Mouse (Mus musculus): ENCODE results near the gene A130010J15Rik. TPM values are rescaled to one million over a fixed set of nuclear protein-coding genes. Genes with fewer than 3 reads are reported as not detected.

Gene A130010J15Rik
- total and polyA plus RNA-seq, 2 experiments from 2014 or later, result 11.3 to 17.7 TPM

GRCm38 (mm10) chr1:193129786-193130455 is 37.9 kb upstream of the A130010J15Rik start, which contains the start of gene Diexf:
Diexf (minus strand) TSS chr1:193130272.
- H3K4me1 ChIP-seq (ENCODE audit: control insufficient read depth, insufficient read depth), result no peaks in the 10 kb centered on the region; the same call in 1 of the 2 replicates
- peak; percentile 95 for ATAC-seq (ENCODE audit: insufficient read depth, low read depth)
- TF ChIP-seq CTCF (IDR thresholded peaks at IDR 0.05; ENCODE audit: low read depth) (peak; percentile 99), EP300 (IDR thresholded peaks at IDR 0.05; ENCODE audit: low read depth) (no peak)
- peak within 1 kb of the TSS; percentile 82 for H3K4me2 ChIP-seq (ENCODE audit: low read depth, low read length)
- H3K4me3 ChIP-seq (ENCODE audit: low read depth, low read length), result peak within 1 kb of the TSS; percentile 87
- peak within 1 kb of the TSS; percentile 76 for H3K9ac ChIP-seq (replicated peaks; ENCODE audit: low read depth, low read length)
- under 1% methylated on average over 61 of the region's 61 CpGs for WGBS
- no peak within 1 kb of the TSS for H3K27ac ChIP-seq (ENCODE audit: low read depth)
- H3K9me3 ChIP-seq (replicated peaks; ENCODE audit: control insufficient read depth, low read length), result no peaks in the 10 kb centered on the region
- no peaks in the 10 kb centered on the region for H3K27me3 ChIP-seq (ENCODE audit: control insufficient read depth, insufficient read depth, low read length)
- H3K36me3 ChIP-seq (replicated peaks; ENCODE audit: control insufficient read depth, insufficient read depth, low read length), result peaks cover 20% of the 10 kb centered on the region
- peak; percentile 99 for DNase-seq (ENCODE audit: low spot score)

- ATAC-seq (ENCODE audit: insufficient read depth, low read depth) (no peak), DNase-seq (ENCODE audit: low spot score) (no peak)
- peak overlapping the region; percentile 87 for H3K4me3 ChIP-seq (ENCODE audit: low read depth, low read length)
These were observed 37.4 kb upstream of the A130010J15Rik start for GRCm38 (mm10) chr1:193130456-193130825.

GRCm38 (mm10) chr1:193130839-193131238 is 37.0 kb upstream of the A130010J15Rik start:
- H3K9me3 ChIP-seq (replicated peaks; ENCODE audit: control insufficient read depth, low read length), result no peaks in the 10 kb centered on the region
- no peak overlapping the region for H3K9ac ChIP-seq (replicated peaks; ENCODE audit: low read depth, low read length)
- 80% methylated on average over 8 of the region's 8 CpGs for WGBS
- no peak overlapping the region for H3K4me3 ChIP-seq (ENCODE audit: low read depth, low read length)
- ATAC-seq (ENCODE audit: insufficient read depth, low read depth), result no peak
- H3K4me2 ChIP-seq (ENCODE audit: low read depth, low read length), result peak overlapping the region; percentile 82; the same call in 1 of the 2 replicates
- no peak for DNase-seq (ENCODE audit: low spot score)
- H3K36me3 ChIP-seq (replicated peaks; ENCODE audit: control insufficient read depth, insufficient read depth, low read length), result peaks cover 20% of the 10 kb centered on the region
- H3K27ac ChIP-seq (ENCODE audit: low read depth), result no peak overlapping the region
- H3K27me3 ChIP-seq (ENCODE audit: control insufficient read depth, insufficient read depth, low read length), result no peaks in the 10 kb centered on the region
- H3K4me1 ChIP-seq (ENCODE audit: control insufficient read depth, insufficient read depth), result no peaks in the 10 kb centered on the region; the same call in 1 of the 2 replicates
- no peak for TF ChIP-seq CTCF (IDR thresholded peaks at IDR 0.05; ENCODE audit: low read depth)

More at GRCm38 (mm10) chr1:193130456-193130825, 37.4 kb upstream of the A130010J15Rik start:
- peak overlapping the region; percentile 82 for H3K4me2 ChIP-seq (ENCODE audit: low read depth, low read length)
- H3K36me3 ChIP-seq (replicated peaks; ENCODE audit: control insufficient read depth, insufficient read depth, low read length), result peaks cover 20% of the 10 kb centered on the region
- H3K9ac ChIP-seq (replicated peaks; ENCODE audit: low read depth, low read length), result no peak overlapping the region
- H3K9me3 ChIP-seq (replicated peaks; ENCODE audit: control insufficient read depth, low read length), result no peaks in the 10 kb centered on the region
- no peaks in the 10 kb centered on the region; the same call in 1 of the 2 replicates for H3K4me1 ChIP-seq (ENCODE audit: control insufficient read depth, insufficient read depth)
- H3K27ac ChIP-seq (ENCODE audit: low read depth), result no peak overlapping the region
- H3K27me3 ChIP-seq (ENCODE audit: control insufficient read depth, insufficient read depth, low read length), result no peaks in the 10 kb centered on the region
- 23% methylated on average over 11 of the region's 11 CpGs for WGBS
- TF ChIP-seq EP300 (IDR thresholded peaks at IDR 0.05; ENCODE audit: low read depth), result no peak
- no peak for TF ChIP-seq CTCF (IDR thresholded peaks at IDR 0.05; ENCODE audit: low read depth)

- Histone ChIP-seq H3K9ac (replicated peaks; ENCODE audit: low read depth, low read length) (no peak overlapping the region), H3K4me3 (ENCODE audit: low read depth, low read length) (no peak overlapping the region), H3K27ac (ENCODE audit: low read depth) (no peak overlapping the region; the same call in 1 of the 2 replicates), H3K4me2 (ENCODE audit: low read depth, low read length) (no peak overlapping the region), H3K9me3 (replicated peaks; ENCODE audit: control insufficient read depth, low read length) (no peaks in the 10 kb centered on the region), H3K27me3 (ENCODE audit: control insufficient read depth, insufficient read depth, low read length) (no peaks in the 10 kb centered on the region), H3K36me3 (replicated peaks; ENCODE audit: control insufficient read depth, insufficient read depth, low read length) (peaks cover 17% of the 10 kb centered on the region), H3K4me1 (ENCODE audit: control insufficient read depth, insufficient read depth) (no peaks in the 10 kb centered on the region; the same call in 1 of the 2 replicates)
- 71% methylated on average over 6 of the region's 6 CpGs for WGBS
- no peak for ATAC-seq (ENCODE audit: insufficient read depth, low read depth)
- no peak for TF ChIP-seq CTCF (IDR thresholded peaks at IDR 0.05; ENCODE audit: low read depth)
- TF ChIP-seq EP300 (IDR thresholded peaks at IDR 0.05; ENCODE audit: low read depth), result no peak
- DNase-seq (ENCODE audit: low spot score), result no peak
These were observed 36.4 kb upstream of the A130010J15Rik start for GRCm38 (mm10) chr1:193131311-193131948.

- no peak overlapping the region for H3K4me3 ChIP-seq (ENCODE audit: low read depth, low read length)
These were observed 35.5 kb upstream of the A130010J15Rik start for GRCm38 (mm10) chr1:193132385-193132784.

More at GRCm38 (mm10) chr1:193132385-193132784, 35.5 kb upstream of the A130010J15Rik start:
- ATAC-seq (ENCODE audit: insufficient read depth, low read depth) (no peak), DNase-seq (ENCODE audit: low spot score) (no peak)
- Histone ChIP-seq H3K27me3 (ENCODE audit: control insufficient read depth, insufficient read depth, low read length) (no peaks in the 10 kb centered on the region), H3K9ac (replicated peaks; ENCODE audit: low read depth, low read length) (no peak overlapping the region), H3K4me2 (ENCODE audit: low read depth, low read length) (no peak overlapping the region), H3K36me3 (replicated peaks; ENCODE audit: control insufficient read depth, insufficient read depth, low read length) (peaks cover 8% of the 10 kb centered on the region), H3K9me3 (replicated peaks; ENCODE audit: control insufficient read depth, low read length) (no peaks in the 10 kb centered on the region), H3K4me1 (ENCODE audit: control insufficient read depth, insufficient read depth) (no peaks in the 10 kb centered on the region; the same call in 1 of the 2 replicates), H3K27ac (ENCODE audit: low read depth) (no peak overlapping the region)
- TF ChIP-seq CTCF (IDR thresholded peaks at IDR 0.05; ENCODE audit: low read depth) (no peak), EP300 (IDR thresholded peaks at IDR 0.05; ENCODE audit: low read depth) (no peak)
